Mouse (Mus musculus): ENCODE data around the gene M1ap.

- TF ChIP-seq POLR2A (IDR thresholded peaks at IDR 0.05; ENCODE audit: low read depth, low read length) (no peak), CTCF (IDR thresholded peaks at IDR 0.05; ENCODE audit: borderline replicate concordance, insufficient read depth, low read length) (no peak)
Measured at GRCm38 (mm10) chr6:82999986-83000385, 53.3 kb downstream of the M1ap start.

Measured in embryonic fibroblast, embryonic 13.5 days (primary cell).